Mouse (Mus musculus): Measurements from ENCODE around the gene Stard10. TPM values are rescaled to one million over a fixed set of nuclear protein-coding genes. Genes with fewer than 3 reads are reported as not detected.
A peak's percentile ranks its signal among the peaks of the same experiment; 100 is the strongest.

Stard10 gene
- polyA plus RNA-seq, 1 experiment from 2014 or later = 122 TPM

DNA sequence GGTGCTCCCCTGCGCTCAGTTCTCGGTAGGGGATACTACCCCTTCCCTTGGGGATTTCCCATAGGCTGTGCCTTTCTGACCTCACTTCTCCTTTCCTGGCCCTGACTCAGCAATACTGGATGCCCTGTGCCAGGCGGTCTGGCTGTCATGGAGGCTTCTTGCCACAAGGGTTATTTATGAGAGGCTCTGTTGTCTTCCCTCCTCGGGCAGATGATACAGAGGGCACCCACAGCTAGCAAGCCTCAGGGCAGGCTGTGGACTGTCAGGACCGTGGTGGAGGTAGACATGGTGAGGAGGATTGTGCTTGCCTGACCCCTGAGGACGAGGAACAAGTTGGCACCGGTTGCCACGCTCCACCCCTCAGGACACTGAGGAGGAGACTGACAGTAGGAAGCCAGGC lies 65.5 kb downstream of the Stard10 start:
- H3K9me3 ChIP-seq (replicated peaks) = no peaks in the 10 kb centered on the region
- H3K4me2 ChIP-seq = no peak overlapping the region
- H3K36me3 ChIP-seq (replicated peaks) = peaks cover 7% of the 10 kb centered on the region; the same call in 1 of the 2 replicates
- WGBS (ENCODE audit: insufficient replicate concordance) = 37% methylated on average over 8 of the region's 8 CpGs
- no peaks in the 10 kb centered on the region for H3K27me3 ChIP-seq
- H3K4me3 ChIP-seq (replicated peaks) = no peak overlapping the region
- no peak for ATAC-seq (ENCODE audit: insufficient read depth)
- H3K9ac ChIP-seq = no peak overlapping the region
- H3K27ac ChIP-seq (replicated peaks) = no peak overlapping the region
- peaks cover 65% of the 10 kb centered on the region for H3K4me1 ChIP-seq (replicated peaks)

DNA sequence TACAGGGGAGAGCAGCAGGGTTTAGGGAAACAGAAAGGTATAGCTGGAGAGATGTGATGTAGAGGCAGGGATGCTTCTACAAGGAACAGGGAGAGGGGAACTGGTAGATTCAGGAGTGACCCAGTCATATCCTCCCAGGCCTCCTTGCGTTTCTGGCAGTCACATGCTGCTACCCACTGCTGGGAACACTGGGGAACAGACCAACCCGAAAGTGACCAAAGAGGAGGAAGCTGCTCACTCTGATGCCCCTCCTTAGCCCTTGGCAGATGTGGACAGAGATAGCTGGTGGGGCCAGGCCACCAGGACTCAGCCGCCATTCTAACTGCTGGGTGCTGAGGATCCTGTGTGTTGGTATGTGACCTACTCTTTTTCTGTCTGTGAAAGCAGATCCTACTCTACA lies 66.9 kb downstream of the Stard10 start:
- no peak overlapping the region for H3K4me2 ChIP-seq
- no peak for ATAC-seq (ENCODE audit: insufficient read depth)
- H3K27ac ChIP-seq (replicated peaks) = no peak overlapping the region
- no peaks in the 10 kb centered on the region for H3K9me3 ChIP-seq (replicated peaks)
- H3K36me3 ChIP-seq (replicated peaks) = peaks cover 21% of the 10 kb centered on the region; the same call in 1 of the 2 replicates
- H3K4me3 ChIP-seq (replicated peaks) = no peak overlapping the region
- H3K27me3 ChIP-seq = no peaks in the 10 kb centered on the region
- WGBS (ENCODE audit: insufficient replicate concordance) = 13% methylated on average over 3 of the region's 3 CpGs
- no peak overlapping the region for H3K9ac ChIP-seq
- peaks cover 51% of the 10 kb centered on the region for H3K4me1 ChIP-seq (replicated peaks)

GRCm38 (mm10) chr7:101384931-101385330 lies 68.0 kb downstream of the Stard10 start:
- ATAC-seq (ENCODE audit: insufficient read depth) = no peak
- Histone ChIP-seq H3K27me3 (no peaks in the 10 kb centered on the region), H3K4me3 (replicated peaks) (no peak overlapping the region), H3K9me3 (replicated peaks) (no peaks in the 10 kb centered on the region), H3K9ac (no peak overlapping the region), H3K4me2 (no peak overlapping the region), H3K36me3 (replicated peaks) (peaks cover 32% of the 10 kb centered on the region; the same call in 1 of the 2 replicates), H3K4me1 (replicated peaks) (peaks cover 39% of the 10 kb centered on the region), H3K27ac (replicated peaks) (peak overlapping the region; percentile 45; the same call in 1 of the 2 replicates)
- WGBS (ENCODE audit: insufficient replicate concordance) = 55% methylated on average over 10 of the region's 10 CpGs

DNA sequence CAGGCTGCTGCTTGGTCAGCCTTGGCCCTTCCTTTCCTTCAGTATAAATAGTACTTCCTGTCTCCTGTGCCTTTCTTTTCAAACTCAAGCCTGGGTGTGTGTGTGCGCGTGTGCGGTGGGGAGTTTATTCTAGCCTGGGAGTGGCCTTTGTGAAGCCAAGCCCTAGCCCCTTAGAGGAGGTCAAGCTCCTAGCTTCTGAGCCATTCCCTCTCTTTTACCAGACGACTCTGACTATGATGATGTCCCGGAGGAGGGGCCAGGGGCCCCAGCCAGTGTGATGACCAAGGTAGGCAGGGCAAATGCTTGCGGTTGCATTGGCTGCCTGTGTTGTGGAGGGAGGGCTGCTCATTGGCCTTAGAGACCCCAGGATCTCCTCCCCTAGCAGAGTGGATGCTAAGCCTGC lies 68.4 kb downstream of the Stard10 start:
- Histone ChIP-seq H3K4me2 (peak overlapping the region; percentile 1; the same call in 1 of the 2 replicates), H3K9ac (no peak overlapping the region), H3K27me3 (no peaks in the 10 kb centered on the region), H3K4me3 (replicated peaks) (no peak overlapping the region), H3K27ac (replicated peaks) (no peak overlapping the region; the same call in 1 of the 2 replicates), H3K9me3 (replicated peaks) (no peaks in the 10 kb centered on the region), H3K4me1 (replicated peaks) (peaks cover 38% of the 10 kb centered on the region), H3K36me3 (replicated peaks) (peaks cover 36% of the 10 kb centered on the region; the same call in 1 of the 2 replicates)
- ATAC-seq (ENCODE audit: insufficient read depth) = peak; percentile 14; the same call in 1 of the 2 replicates
- 25% methylated on average over 6 of the region's 6 CpGs for WGBS (ENCODE audit: insufficient replicate concordance)

DNA sequence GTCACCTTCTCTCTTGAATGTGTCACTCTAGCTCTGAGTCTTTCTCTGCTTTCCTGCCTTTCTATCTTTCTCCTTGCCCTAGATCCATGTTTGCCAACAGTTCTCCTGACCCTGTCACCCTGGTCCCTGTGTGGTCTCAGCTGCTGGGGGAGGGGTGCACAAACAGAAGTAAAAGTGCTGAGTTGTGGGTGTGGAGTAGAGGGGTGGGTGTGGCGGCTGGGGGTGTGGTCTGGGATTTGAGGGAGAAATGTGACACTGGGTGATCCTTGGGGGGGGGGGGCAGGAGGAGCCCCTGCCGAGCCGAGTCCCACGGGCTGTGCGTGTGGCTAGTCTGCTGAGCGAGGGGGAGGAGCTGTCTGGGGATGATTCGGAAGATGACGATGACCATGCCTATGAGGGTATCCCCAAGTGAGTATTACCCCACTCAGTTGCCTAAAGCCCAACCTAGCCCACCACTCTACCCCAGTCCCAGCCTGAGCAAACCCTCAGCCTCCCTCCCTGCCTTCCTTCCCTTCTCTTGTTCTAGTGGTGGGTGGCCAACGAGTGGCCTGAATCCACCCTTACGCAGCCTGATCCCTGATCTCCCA lies 69.1 kb downstream of the Stard10 start:
- Histone ChIP-seq H3K9me3 (replicated peaks) (no peaks in the 10 kb centered on the region), H3K9ac (no peak overlapping the region), H3K36me3 (replicated peaks) (peaks cover 36% of the 10 kb centered on the region; the same call in 1 of the 2 replicates), H3K4me3 (replicated peaks) (no peak overlapping the region), H3K27ac (replicated peaks) (no peak overlapping the region; the same call in 1 of the 2 replicates), H3K4me1 (replicated peaks) (peaks cover 38% of the 10 kb centered on the region), H3K4me2 (peak overlapping the region; percentile 1; the same call in 1 of the 2 replicates), H3K27me3 (no peaks in the 10 kb centered on the region)
- 67% methylated on average over 10 of the region's 10 CpGs for WGBS (ENCODE audit: insufficient replicate concordance)
- peak; percentile 19; the same call in 1 of the 2 replicates for ATAC-seq (ENCODE audit: insufficient read depth)

GRCm38 (mm10) chr7:101389256-101389655 lies 72.4 kb downstream of the Stard10 start:
- Histone ChIP-seq H3K9me3 (replicated peaks) (no peaks in the 10 kb centered on the region), H3K27ac (replicated peaks) (no peak overlapping the region), H3K4me2 (no peak overlapping the region), H3K27me3 (no peaks in the 10 kb centered on the region), H3K9ac (no peak overlapping the region), H3K4me1 (replicated peaks) (peaks cover 19% of the 10 kb centered on the region), H3K36me3 (replicated peaks) (peaks cover 52% of the 10 kb centered on the region; the same call in 1 of the 2 replicates), H3K4me3 (replicated peaks) (no peak overlapping the region)
- ATAC-seq (ENCODE audit: insufficient read depth) = no peak
- WGBS (ENCODE audit: insufficient replicate concordance) = 11% methylated on average over 6 of the region's 6 CpGs

DNA sequence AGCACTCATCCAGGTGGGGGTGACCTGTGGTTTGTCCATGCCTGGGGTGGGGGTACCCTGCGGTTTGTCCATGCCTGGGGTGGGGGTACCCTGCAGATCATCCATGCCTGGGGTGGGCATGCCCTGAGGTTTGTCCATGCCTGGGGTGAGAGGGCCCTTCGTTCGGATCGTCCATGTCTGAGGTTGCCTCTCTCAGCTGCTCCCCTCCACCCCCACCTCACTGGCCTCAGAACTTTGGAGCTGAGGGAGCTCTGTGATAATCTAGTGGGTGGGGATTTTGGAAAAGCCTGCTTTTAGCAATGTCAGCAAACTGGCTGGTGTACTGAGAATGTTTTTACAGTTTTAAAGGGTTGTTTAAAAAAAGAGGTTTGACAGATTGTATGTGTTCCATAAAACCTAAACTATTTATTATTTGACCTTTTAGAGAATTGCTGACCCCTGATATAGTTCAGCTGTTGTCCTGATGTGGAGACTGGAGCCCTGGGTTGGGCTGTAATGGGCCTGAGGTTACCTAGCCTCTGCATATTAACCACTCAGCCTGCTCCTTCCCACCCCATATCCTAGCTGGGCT lies 75.1 kb downstream of the Stard10 start:
- H3K9me3 ChIP-seq (replicated peaks) = no peaks in the 10 kb centered on the region
- H3K9ac ChIP-seq = no peak overlapping the region
- no peak overlapping the region for H3K27ac ChIP-seq (replicated peaks)
- H3K4me1 ChIP-seq (replicated peaks) = no peaks in the 10 kb centered on the region
- no peak for ATAC-seq (ENCODE audit: insufficient read depth)
- H3K4me3 ChIP-seq (replicated peaks) = no peak overlapping the region
- WGBS (ENCODE audit: insufficient replicate concordance) = 78% methylated on average over 4 of the region's 4 CpGs
- no peaks in the 10 kb centered on the region for H3K27me3 ChIP-seq
- peaks cover 55% of the 10 kb centered on the region for H3K36me3 ChIP-seq (replicated peaks)
- H3K4me2 ChIP-seq = no peak overlapping the region

GRCm38 (mm10) chr7:101393015-101393414 lies 76.1 kb downstream of the Stard10 start:
- no peak for ATAC-seq (ENCODE audit: insufficient read depth)
- Histone ChIP-seq H3K27ac (replicated peaks) (0 out of 2 replicates have a peak overlapping the region, but pooled peaks have one; percentile 19), H3K4me3 (replicated peaks) (no peak overlapping the region), H3K4me2 (no peak overlapping the region), H3K27me3 (no peaks in the 10 kb centered on the region), H3K9me3 (replicated peaks) (no peaks in the 10 kb centered on the region), H3K4me1 (replicated peaks) (no peaks in the 10 kb centered on the region), H3K9ac (no peak overlapping the region), H3K36me3 (replicated peaks) (peaks cover 56% of the 10 kb centered on the region)
- WGBS (ENCODE audit: insufficient replicate concordance) = 67% methylated on average over 4 of the region's 4 CpGs

DNA sequence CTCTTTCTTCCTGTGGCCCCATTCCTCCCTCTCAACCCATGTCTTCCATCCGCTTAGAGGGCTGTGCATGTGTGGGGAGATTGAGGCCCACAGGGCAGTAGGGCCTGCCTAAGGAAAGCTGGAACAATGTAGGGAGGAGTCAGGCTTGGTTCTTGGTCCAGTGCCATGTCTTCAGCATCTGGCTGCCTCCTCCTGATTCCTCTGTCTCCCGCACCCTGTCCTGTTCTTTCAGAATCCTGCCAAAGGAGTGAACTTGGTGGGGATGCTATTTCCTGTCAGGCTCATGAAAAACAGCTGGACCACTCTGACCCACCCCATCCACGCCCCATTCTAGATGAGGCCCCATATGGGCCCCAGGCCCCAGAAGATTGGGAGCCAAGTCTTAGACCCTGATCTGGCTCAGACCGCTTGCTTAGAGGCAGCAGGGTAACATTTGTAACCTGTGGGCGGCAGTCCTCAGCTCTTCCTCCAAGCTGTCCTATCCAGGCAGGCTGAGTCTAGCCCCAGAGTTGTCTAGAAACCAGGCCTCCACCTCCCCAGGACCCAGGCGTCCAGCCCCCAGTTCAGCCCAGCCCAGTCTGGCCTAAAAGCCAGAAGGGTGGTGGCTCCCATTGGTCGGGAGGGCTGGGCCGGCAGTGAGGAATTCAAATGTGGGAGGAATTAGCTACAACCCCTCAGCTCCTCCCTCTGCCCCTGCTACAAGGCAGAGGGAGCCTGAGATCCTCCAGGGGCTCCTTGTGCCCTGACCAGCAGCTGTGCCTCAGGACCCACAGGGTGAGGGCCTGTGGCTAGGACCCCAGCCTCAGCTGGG lies 77.0 kb downstream of the Stard10 start:
- no peaks in the 10 kb centered on the region for H3K4me1 ChIP-seq (replicated peaks)
- H3K27me3 ChIP-seq = no peaks in the 10 kb centered on the region
- no peak overlapping the region for H3K4me3 ChIP-seq (replicated peaks)
- no peaks in the 10 kb centered on the region for H3K9me3 ChIP-seq (replicated peaks)
- no peak overlapping the region for H3K9ac ChIP-seq
- no peak overlapping the region for H3K4me2 ChIP-seq
- ATAC-seq (ENCODE audit: insufficient read depth) = peak; percentile 36
- H3K27ac ChIP-seq (replicated peaks) = 0 out of 2 replicates have a peak overlapping the region, but pooled peaks have one; percentile 19
- H3K36me3 ChIP-seq (replicated peaks) = peaks cover 56% of the 10 kb centered on the region
- 62% methylated on average over 8 of the region's 8 CpGs for WGBS (ENCODE audit: insufficient replicate concordance)

DNA sequence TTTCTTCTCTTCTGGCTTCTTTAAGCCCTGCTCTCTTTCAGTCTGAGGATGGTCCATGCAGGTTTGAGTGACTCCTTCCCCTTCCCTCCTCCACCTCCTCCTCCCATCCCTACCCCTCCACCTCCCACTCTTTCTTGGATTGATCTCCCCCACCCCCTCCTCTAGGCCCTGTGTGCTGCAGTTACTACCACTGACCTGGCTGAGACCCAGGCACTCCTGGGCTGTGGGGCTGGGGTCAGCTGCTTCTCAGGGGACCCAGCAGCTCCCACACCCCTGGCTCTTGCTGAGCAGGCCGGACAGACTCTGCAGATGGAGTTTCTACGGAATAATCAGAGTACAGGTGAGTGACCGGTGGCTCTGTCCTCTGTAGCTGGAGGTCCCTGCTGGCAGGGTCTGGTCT lies 77.7 kb downstream of the Stard10 start:
- H3K4me2 ChIP-seq = no peak overlapping the region
- no peaks in the 10 kb centered on the region for H3K4me1 ChIP-seq (replicated peaks)
- H3K9me3 ChIP-seq (replicated peaks) = no peaks in the 10 kb centered on the region
- 77% methylated on average over 3 of the region's 3 CpGs for WGBS (ENCODE audit: insufficient replicate concordance)
- no peak overlapping the region for H3K9ac ChIP-seq
- H3K27ac ChIP-seq (replicated peaks) = no peak overlapping the region
- no peak overlapping the region for H3K4me3 ChIP-seq (replicated peaks)
- H3K36me3 ChIP-seq (replicated peaks) = peaks cover 55% of the 10 kb centered on the region
- H3K27me3 ChIP-seq = no peaks in the 10 kb centered on the region
- ATAC-seq (ENCODE audit: insufficient read depth) = no peak

DNA sequence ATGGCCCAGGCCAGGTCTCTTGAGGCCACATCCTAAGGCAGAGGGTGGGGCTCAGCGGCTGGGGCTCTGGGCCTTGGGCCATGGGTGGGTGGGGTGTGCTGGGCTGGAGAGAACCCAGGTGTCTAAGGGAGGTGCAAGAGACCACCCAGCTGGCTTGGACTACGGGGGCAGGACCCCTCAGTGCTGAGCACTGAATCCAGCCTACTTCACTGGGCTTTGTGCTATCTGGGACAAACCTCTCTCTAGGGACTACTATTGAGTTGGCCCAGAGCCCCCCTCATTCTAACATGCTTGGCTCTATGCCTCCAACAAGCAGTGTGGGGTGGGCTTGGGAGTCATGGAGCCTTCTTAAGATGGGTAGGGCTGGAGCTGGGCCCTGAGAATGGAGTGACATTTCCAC lies 78.6 kb downstream of the Stard10 start:
- Histone ChIP-seq H3K4me1 (replicated peaks) (no peaks in the 10 kb centered on the region), H3K9ac (no peak overlapping the region), H3K27me3 (no peaks in the 10 kb centered on the region), H3K4me2 (no peak overlapping the region), H3K27ac (replicated peaks) (no peak overlapping the region), H3K4me3 (replicated peaks) (no peak overlapping the region), H3K36me3 (replicated peaks) (peaks cover 57% of the 10 kb centered on the region), H3K9me3 (replicated peaks) (no peaks in the 10 kb centered on the region)
- 66% methylated on average over 2 of the region's 2 CpGs for WGBS (ENCODE audit: insufficient replicate concordance)
- no peak for ATAC-seq (ENCODE audit: insufficient read depth)

Data from liver, embryonic 15.5 days (tissue).